Mouse (Mus musculus) neural tube, postnatal 0 days (tissue): ENCODE results near the gene Htra2. TPM values are rescaled to one million over a fixed set of nuclear protein-coding genes. Genes with fewer than 3 reads are reported as not detected.

ENCODE experiments used
- microRNA counts: library from miRNA; unstranded; fragments of <30 nt; microRNA quantifications from one replicate; lab custom pipeline; 2015
- microRNA-seq: library from miRNA; unstranded; fragments of <30 nt; microRNA quantifications from one replicate; pipeline ENCODE4, GENCODE M21; 2016
- polyA plus RNA-seq: library from polyadenylated mRNA; unstranded; fragments of >200 nt; fragmentation: Nextera tagmentation; extraction: Ambion mirVana; gene quantifications from 2 replicates; pipeline ENCODE4 v1.2.1, GENCODE M21; 2015

The Htra2 gene
- 89.7 and 95.1 TPM in 2 replicates for polyA plus RNA-seq

GRCm38 (mm10) chr6:83054871-83055431 lies at the start of gene Htra2:
Htra2 (minus strand) TSS chr6:83055273.

GRCm38 (mm10) chr6:83101316-83101687 lies 46.2 kb upstream of the Htra2 start, which contains the start of the genes Ccdc142 and Gm42688:
Ccdc142 (plus strand) TSS chr6:83101601.
Gm42688 (plus strand) TSS chr6:83101617.

GRCm38 (mm10) chr6:83086121-83087035 lies 31.3 kb upstream of the Htra2 start, which contains the start of gene Lbx2:
Lbx2 (plus strand) TSS chr6:83086367.

GRCm38 (mm10) chr6:83077630-83078323 lies 22.7 kb upstream of the Htra2 start, which contains the start of gene Pcgf1:
Pcgf1 (plus strand) TSS chr6:83077869.

GRCm38 (mm10) chr6:83070247-83070310 lies 15.0 kb upstream of the Htra2 start, which contains the start of gene Tlx2:
Tlx2 (minus strand) TSS chr6:83070293.

GRCm38 (mm10) chr6:83057790-83058189 lies 2.7 kb upstream of the Htra2 start, which contains the start of gene Dqx1:
Dqx1 (plus strand) TSS chr6:83057844.

GRCm38 (mm10) chr6:83054074-83054851 lies 810 bp downstream of the Htra2 start, which contains the start of gene Aup1:
Aup1 (plus strand) TSS chr6:83054521.

GRCm38 (mm10) chr6:83033249-83034185 lies 21.6 kb downstream of the Htra2 start, which contains the start of the genes Dok1 and Loxl3:
Dok1 (minus strand) TSS chr6:83033471.
Loxl3 (plus strand) TSS chr6:83034173.

MicroRNA genes within 50 kb of the gene (microRNA counts, 519-probe panel; counts per million panel counts)
- microRNA mmu-miR-3470a+mmu-miR-3470b (lab: Ali Mortazavi, UCI): 40.5 counts per million

Small RNA genes within 50 kb of the gene (microRNA-seq; reads per million reads assigned to microRNA genes)
- gene Mir3470a: not detected
- gene Mir7040: not detected

Other genes with a start within 250 kb of the Htra2 start
- 21.0 and 21.4 TPM in 2 replicates for gene Sema4f, start 115.5 kb downstream of the Htra2 start, polyA plus RNA-seq
- 0.10 TPM in 1 of 2 replicates, not detected in the other for gene M1ap, start 108.4 kb downstream of the Htra2 start, polyA plus RNA-seq
- gene Dok1, start 21.8 kb downstream of the Htra2 start, polyA plus RNA-seq: 3.8 and 4.3 TPM in 2 replicates
- gene Loxl3, start 21.1 kb downstream of the Htra2 start, polyA plus RNA-seq: 4.6 and 7.2 TPM in 2 replicates
- gene Aup1, start 752 bp downstream of the Htra2 start, polyA plus RNA-seq: 144 and 154 TPM in 2 replicates
- 0.19 and 0.33 TPM in 2 replicates for gene Dqx1, start 2.6 kb upstream of the Htra2 start, polyA plus RNA-seq
- gene Tlx2, start 15.0 kb upstream of the Htra2 start, polyA plus RNA-seq: 1.5 TPM in 1 of 2 replicates, not detected in the other
- 34.3 and 37.8 TPM in 2 replicates for gene Pcgf1, start 22.6 kb upstream of the Htra2 start, polyA plus RNA-seq
- not detected in 2 replicates for gene Lbx2, start 31.1 kb upstream of the Htra2 start, polyA plus RNA-seq
- 4.3 and 7.1 TPM in 2 replicates for gene Ccdc142, start 46.3 kb upstream of the Htra2 start, polyA plus RNA-seq
- gene Gm42688, start 46.3 kb upstream of the Htra2 start, polyA plus RNA-seq: 4.7 and 5.3 TPM in 2 replicates
- gene Mrpl53, start 53.8 kb upstream of the Htra2 start, polyA plus RNA-seq: 129 and 139 TPM in 2 replicates
- 23.1 and 24.7 TPM in 2 replicates for gene Mogs, start 60.2 kb upstream of the Htra2 start, polyA plus RNA-seq
- 82.3 and 104 TPM in 2 replicates for gene Wbp1, start 66.3 kb upstream of the Htra2 start, polyA plus RNA-seq
- gene Ino80b, start 70.2 kb upstream of the Htra2 start, polyA plus RNA-seq: 13.1 and 14.2 TPM in 2 replicates
- gene Rtkn, start 80.2 kb upstream of the Htra2 start, polyA plus RNA-seq: 21.9 and 25.3 TPM in 2 replicates
- gene Wdr54, start 101.1 kb upstream of the Htra2 start, polyA plus RNA-seq: 22.2 and 23.0 TPM in 2 replicates
- gene 1700003E16Rik, start 101.1 kb upstream of the Htra2 start, polyA plus RNA-seq: 13.4 and 14.9 TPM in 2 replicates
- 129 and 141 TPM in 2 replicates for gene Dctn1, start 110.6 kb upstream of the Htra2 start, polyA plus RNA-seq
- gene Slc4a5, start 164.6 kb upstream of the Htra2 start, polyA plus RNA-seq: 0.19 and 0.31 TPM in 2 replicates